Mouse (Mus musculus): ENCODE measurements around the gene Stard9. TPM values are rescaled to one million over a fixed set of nuclear protein-coding genes. Genes with fewer than 3 reads are reported as not detected.
A peak's percentile ranks its signal among the peaks of the same experiment; 100 is the strongest.
"Not testable (repeated sequence)": the region's sequence is repeated elsewhere in the genome, so short reads cannot be mapped to it uniquely, and the experiment has no call there.

Stard9 gene
- total RNA-seq, 1 experiment from 2014 or later, result 1.8 TPM

DNA sequence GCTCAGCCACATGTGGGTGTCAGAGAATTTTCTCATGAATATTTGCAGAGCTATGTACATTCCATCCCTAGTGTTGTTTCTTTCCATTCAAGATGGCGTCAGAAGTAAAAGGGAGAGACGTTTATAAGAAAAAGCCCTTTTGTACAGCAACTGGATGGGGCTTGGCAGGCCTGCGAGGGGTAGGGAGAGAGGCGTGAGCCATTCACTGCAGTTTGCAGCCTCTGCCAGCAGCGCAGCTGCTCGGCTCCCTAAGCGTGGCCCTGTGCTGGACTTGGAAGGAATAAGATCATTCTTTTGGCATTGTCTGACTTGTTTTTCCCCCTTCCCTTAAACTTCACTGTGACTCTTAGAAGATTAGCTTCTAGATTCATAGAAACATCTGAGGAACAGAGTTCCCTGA is 14.9 kb downstream of the Stard9 start:
- ATAC-seq (replicated peaks in 1 of 2; ENCODE audit: insufficient read depth in 1 of 2, low FRiP score in 2 of 2, low TSS enrichment in 1 of 2, low read depth in 1 of 2, poor library complexity in 2 of 2, severe bottlenecking in 2 of 2), result no peak

DNA sequence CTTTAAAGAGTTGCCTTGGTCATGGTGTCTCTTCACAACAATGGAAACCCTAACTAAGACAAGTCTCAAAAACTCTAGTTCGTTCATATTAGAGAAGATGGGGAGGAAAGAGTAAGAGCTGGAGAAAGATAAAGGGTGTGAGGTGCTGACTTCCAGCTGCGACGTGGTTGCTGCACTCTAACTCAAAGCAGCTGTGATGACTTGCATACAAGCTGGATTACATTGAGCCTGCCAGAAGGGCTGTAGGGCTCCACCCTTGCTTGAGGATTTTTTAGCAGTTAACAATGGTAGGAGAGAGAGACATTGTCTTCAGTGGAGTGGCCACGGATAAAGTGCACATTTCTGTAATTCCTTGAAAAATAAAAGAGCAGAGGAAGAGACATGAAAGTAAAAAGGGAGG is 17.9 kb downstream of the Stard9 start:
- no peak for ATAC-seq (replicated peaks in 1 of 2; ENCODE audit: insufficient read depth in 1 of 2, low FRiP score in 2 of 2, low TSS enrichment in 1 of 2, low read depth in 1 of 2, poor library complexity in 2 of 2, severe bottlenecking in 2 of 2)

DNA sequence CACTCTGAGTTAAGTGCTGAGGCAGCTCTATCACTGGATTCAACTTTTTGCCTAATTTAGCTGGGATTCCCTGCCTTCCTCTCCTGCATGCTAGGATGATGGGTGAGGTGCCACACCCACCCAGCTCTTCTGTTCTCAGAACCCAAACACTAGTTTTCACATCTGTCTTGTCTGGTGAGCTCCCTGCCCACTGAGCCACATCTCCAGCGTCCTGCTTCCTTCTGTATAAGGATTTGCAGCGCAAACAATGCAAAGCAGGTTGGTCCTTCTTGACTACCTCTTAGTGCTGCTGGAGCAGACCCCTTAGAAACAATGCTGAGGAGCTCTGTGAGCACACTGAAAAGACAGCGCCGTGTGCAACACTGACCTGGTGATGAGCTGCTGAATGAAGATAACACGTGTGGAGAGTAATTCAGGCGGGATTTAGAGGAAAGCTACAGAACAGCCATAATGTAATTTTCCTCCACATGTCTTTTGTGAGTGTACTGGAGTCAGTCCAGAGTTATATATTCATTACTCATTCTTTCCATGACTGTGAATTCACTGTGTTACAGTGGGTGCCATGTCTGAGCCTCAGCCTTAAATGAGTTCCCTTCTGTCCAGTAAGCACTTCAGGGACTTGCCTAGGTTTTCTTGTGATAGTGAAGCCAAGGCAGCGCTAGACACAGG is 23.5 kb downstream of the Stard9 start:
- ATAC-seq (replicated peaks in 1 of 2; ENCODE audit: insufficient read depth in 1 of 2, low FRiP score in 2 of 2, low TSS enrichment in 1 of 2, low read depth in 1 of 2, poor library complexity in 2 of 2, severe bottlenecking in 2 of 2), result 0 out of 4 replicates have a peak, but pooled peaks of 1 of the 2 experiments have one; percentile 22

DNA sequence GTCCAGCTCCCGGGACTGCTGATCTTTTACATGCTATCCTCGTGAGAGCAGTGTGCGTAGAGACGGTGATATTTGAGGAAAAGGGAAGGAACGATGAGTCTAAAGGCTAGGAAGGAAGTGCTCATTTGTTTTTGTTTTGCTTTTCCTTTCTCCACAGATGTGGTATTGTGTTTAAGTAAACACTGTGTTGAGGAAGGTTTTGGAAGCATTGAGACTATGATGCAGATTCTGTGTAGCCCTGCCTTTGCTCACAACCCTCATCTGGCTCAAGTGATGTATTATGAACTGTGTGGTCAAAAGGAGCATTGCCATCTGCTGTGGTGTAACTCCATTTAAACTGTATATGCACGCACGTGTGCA is 24.0 kb downstream of the Stard9 start:
- no peak for ATAC-seq (replicated peaks in 1 of 2; ENCODE audit: insufficient read depth in 1 of 2, low FRiP score in 2 of 2, low TSS enrichment in 1 of 2, low read depth in 1 of 2, poor library complexity in 2 of 2, severe bottlenecking in 2 of 2)

DNA sequence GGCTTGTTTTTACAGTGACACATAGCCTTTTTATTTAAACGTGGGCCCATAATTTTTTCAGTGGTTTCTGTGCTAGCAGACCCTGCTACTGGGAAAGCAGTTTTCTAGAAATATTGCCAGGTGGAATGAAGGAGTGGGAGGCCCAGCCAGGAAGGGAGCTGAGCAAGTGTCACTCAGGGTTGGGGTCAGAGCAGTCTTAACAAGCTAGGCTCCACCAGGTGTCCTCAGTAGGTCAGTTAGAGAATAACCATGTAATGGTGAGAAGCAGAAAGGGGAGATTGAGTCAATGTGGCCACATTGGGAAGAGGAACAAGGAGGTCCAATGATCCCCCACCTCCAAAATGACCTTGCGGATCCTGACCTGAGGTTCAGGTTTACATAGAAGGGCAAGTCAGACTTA is 25.8 kb downstream of the Stard9 start:
- no peak for ATAC-seq (replicated peaks in 1 of 2; ENCODE audit: insufficient read depth in 1 of 2, low FRiP score in 2 of 2, low TSS enrichment in 1 of 2, low read depth in 1 of 2, poor library complexity in 2 of 2, severe bottlenecking in 2 of 2)

DNA sequence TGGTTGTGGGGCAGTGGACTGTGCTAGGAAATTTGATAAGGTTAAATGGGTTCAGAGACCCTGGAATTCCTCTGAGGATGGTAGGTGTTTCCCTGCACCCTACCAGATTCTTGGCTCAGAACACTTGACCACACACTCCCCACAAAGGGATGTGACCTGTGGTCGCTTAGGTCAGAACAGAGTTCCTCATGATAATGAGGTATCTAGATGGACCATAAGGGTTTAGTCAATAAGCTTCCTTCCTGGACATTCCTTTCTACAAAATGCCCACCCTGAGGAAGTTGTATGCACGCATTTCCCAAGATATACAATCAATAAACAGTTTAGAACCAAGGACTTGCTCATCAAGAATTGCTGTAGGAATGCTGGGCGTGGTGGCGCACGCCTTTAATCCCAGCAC is 27.0 kb downstream of the Stard9 start:
- ATAC-seq (replicated peaks in 1 of 2; ENCODE audit: insufficient read depth in 1 of 2, low FRiP score in 2 of 2, low TSS enrichment in 1 of 2, low read depth in 1 of 2, poor library complexity in 2 of 2, severe bottlenecking in 2 of 2), result no peak

DNA sequence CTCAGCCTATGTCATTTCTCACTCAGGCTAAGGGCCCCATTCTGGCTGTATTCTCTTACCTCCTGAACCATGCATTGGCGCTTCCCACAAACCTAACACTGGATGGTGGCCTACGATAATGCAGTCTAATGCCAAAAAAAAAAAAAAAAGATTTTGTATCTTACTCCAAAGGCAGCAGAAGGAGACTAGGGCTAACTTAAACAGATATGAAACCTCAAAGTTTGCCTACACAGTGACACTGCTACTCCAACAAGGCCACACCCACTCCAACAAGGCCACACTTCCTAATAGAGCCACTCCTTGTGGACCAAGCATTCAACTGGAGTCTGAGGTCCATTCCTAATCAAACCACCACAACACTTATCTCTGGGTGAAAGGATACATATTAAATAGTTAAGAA is 27.8 kb downstream of the Stard9 start:
- ATAC-seq (replicated peaks in 1 of 2; ENCODE audit: insufficient read depth in 1 of 2, low FRiP score in 2 of 2, low TSS enrichment in 1 of 2, low read depth in 1 of 2, poor library complexity in 2 of 2, severe bottlenecking in 2 of 2), result no peak

DNA sequence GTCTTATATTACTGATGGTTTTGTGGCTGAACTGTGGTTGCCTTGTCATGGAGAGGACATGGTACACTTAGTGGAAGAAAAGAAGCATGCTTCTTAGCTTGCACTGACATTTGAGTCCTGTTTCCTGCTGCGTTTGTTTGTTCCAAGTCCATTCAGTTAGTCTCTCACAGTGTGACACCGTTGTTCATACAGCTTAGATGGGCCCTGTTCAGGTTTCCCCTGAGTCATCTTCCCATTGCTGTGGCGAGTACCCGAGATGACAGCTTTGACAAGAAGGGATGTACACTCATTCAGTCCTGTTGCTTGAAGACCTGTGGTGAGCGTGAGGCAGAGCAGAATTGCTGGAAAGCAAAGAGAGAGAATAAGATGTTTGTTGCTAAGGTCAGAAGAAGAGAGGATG is 29.6 kb downstream of the Stard9 start:
- no peak for ATAC-seq (replicated peaks in 1 of 2; ENCODE audit: insufficient read depth in 1 of 2, low FRiP score in 2 of 2, low TSS enrichment in 1 of 2, low read depth in 1 of 2, poor library complexity in 2 of 2, severe bottlenecking in 2 of 2)

DNA sequence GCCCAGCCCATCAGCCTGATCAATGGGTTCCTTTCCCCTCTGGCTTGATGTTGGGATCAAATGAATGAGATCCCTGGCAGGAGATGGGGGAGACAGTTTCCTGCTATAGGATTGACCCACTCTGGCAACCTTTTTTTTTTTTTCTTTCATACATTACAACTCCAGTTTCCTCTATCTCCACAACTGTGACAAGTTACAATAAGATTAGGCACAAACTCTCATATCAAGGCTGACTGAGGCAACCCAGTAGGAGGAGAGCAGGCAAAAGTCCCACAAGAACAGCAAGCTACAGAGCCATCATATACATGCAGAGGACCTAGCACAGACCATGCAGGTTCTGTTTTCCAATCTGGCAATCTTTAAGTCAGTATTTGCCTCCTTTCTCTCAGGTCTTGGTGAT is 30.4 kb downstream of the Stard9 start:
- ATAC-seq (replicated peaks in 1 of 2; ENCODE audit: insufficient read depth in 1 of 2, low FRiP score in 2 of 2, low TSS enrichment in 1 of 2, low read depth in 1 of 2, poor library complexity in 2 of 2, severe bottlenecking in 2 of 2), result no peak

DNA sequence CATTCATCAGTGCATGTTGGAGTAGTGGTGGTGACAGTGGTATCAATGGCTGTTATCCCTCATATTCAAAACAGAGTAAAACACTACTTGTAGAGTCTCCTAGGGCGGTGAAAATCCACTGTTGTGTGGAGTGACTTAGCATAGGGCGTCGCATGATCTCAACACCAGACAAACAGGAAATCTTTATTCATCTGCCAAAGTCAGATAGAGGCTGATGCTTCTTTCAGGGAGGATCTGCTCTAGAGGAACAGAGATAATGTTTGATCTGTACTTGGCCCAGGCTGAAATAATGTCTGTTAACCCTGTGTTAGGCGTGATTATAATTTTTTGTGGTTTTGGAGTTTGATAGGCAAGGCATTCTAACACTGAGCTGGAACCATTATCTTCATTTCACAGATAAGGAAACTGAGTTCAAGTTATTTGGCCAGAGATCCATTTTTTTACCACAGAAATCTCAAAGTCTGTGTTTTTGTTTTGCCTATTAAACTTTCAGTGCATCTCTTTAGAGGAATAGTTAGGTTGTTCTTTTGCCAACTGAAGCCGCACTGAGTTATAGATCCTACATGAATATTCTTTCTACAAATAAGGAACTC is 31.7 kb downstream of the Stard9 start:
- peak in 1 of 2 experiments; percentile 45; a peak in 1 of 4 replicates for ATAC-seq (replicated peaks in 1 of 2; ENCODE audit: insufficient read depth in 1 of 2, low FRiP score in 2 of 2, low TSS enrichment in 1 of 2, low read depth in 1 of 2, poor library complexity in 2 of 2, severe bottlenecking in 2 of 2)

DNA sequence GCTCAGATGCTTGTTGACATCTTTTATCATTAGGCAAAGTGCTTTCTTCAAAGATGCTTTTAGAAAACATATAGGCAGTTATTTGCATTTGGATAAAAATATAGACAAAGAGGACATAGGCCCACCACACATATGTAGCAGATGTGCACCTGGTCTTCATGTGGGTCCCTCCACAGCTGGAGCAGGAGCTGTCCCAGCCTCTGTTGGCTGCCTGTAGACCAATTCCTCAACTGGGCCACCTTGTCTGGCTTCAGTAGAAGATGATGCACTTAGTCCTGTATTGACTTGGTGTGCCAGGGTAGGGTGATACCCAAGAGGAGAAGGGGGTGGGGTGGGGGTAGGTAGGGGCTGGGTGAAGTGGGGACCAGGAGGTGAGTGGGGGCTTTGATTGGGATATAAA is 33.8 kb downstream of the Stard9 start:
- no peak for ATAC-seq (replicated peaks in 1 of 2; ENCODE audit: insufficient read depth in 1 of 2, low FRiP score in 2 of 2, low TSS enrichment in 1 of 2, low read depth in 1 of 2, poor library complexity in 2 of 2, severe bottlenecking in 2 of 2)

DNA sequence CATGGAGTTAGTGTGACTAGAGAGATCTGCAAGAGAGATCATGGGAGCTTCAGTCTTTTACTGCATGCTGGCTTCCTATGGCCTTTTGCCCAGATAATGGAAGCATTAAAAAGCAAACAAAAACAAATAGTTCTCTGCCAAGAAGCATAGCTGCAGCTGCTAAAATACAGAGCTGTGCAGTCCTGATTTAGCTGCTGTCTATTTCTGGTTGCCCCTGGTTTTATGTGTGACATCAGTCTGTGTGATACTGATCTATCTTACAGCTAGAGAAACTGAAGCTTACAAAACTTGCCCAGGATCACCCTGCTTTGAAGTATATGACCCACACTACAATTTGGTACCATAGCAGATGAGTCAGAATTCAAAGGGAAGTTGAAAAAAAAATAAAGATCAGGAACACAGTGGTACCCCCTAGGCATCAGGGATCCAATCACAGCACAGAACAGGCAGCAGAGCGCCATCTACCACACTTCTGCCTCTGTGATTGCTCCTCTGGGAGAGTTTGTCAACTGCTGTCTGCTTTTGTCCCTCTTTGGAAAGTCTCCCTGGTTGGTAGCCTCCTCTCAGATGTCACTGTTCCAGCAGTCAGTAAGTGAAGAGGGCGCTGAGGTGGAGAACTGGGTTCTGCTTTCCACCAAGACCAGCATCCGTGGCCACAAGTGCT is 34.7 kb downstream of the Stard9 start:
- no peak for ATAC-seq (replicated peaks in 1 of 2; ENCODE audit: insufficient read depth in 1 of 2, low FRiP score in 2 of 2, low TSS enrichment in 1 of 2, low read depth in 1 of 2, poor library complexity in 2 of 2, severe bottlenecking in 2 of 2)

DNA sequence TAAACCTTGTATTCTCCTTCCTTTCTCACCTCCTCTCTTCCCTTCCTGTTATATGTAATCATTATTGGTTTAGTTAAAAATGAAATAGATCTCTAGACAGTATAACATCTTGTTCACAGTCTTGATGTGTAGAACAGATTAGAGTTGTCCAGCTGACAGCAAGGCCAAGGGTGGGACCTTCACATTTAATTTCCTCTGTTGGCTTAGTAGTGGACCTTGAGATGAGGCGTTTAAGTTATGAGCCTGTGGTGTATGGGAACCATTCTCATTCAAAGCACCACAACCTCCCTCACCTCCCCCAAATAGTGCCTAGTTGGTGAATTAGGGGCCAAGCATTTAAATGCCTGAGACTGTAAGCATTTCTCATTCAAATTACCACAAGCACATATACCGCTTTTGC is 38.5 kb downstream of the Stard9 start:
- no peak for ATAC-seq (replicated peaks in 1 of 2; ENCODE audit: insufficient read depth in 1 of 2, low FRiP score in 2 of 2, low TSS enrichment in 1 of 2, low read depth in 1 of 2, poor library complexity in 2 of 2, severe bottlenecking in 2 of 2)

DNA sequence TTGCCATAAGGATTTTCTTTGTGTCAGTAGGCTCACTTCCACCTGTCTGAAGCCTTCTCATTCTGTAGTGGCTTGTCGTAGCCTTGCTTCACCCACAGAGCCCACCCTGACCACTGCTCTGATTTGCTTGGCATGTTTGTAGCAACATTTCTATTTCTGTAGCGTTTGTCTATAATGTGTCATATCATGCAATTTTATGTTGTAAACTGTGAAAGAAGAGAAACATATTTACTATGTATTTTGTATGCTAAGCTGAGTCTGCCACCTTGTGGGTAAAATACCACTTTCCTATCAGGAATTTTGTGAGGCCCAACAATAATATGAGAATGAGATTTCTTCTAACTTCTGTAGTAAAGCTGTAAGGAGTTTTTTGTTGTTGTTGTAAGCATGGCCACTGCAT is 41.3 kb downstream of the Stard9 start:
- no peak for ATAC-seq (replicated peaks in 1 of 2; ENCODE audit: insufficient read depth in 1 of 2, low FRiP score in 2 of 2, low TSS enrichment in 1 of 2, low read depth in 1 of 2, poor library complexity in 2 of 2, severe bottlenecking in 2 of 2)

DNA sequence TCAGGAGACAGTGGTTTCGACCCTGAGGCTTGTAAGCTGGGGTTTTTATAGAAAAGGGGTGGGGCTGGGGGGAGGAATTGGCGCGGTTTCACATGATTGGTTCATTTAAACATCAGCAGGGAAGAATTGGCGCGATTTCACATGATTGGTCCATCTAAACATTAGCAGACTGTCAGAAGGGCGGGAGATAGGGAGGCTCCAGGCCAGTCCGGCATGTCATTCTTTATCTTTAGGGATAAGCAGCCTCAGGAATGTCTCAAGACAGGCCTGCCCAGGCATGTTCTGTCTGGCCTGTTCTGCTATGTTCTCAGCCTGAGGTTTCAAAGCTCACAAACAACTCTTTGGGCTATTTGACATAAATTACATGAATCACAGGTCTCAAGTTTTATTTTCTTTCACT is 52.2 kb downstream of the Stard9 start:
- ATAC-seq (replicated peaks in 1 of 2; ENCODE audit: insufficient read depth in 1 of 2, low FRiP score in 2 of 2, low TSS enrichment in 1 of 2, low read depth in 1 of 2, poor library complexity in 2 of 2, severe bottlenecking in 2 of 2), result not testable (repeated sequence)

DNA sequence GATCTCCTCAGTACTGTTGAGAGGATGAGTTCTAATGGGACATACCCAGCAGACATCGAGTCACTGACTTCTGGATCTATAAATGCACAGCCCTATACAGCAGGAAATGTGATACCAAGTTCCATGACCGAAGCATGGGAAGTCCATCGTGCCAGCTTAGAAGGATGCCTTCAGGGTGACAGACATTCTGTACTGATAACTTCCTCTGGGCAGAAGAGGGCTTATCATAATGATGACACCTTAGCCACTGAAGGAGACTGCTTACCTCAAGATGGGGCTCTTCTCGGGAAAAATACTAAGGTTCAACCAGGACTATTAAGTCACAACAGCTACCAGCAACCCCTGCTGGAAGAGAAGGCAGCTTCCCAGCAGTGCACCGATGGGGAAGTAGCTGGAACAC is 68.8 kb downstream of the Stard9 start:
- ATAC-seq (replicated peaks in 1 of 2; ENCODE audit: insufficient read depth in 1 of 2, low FRiP score in 2 of 2, low TSS enrichment in 1 of 2, low read depth in 1 of 2, poor library complexity in 2 of 2, severe bottlenecking in 2 of 2), result no peak; a peak in 1 of 4 replicates

DNA sequence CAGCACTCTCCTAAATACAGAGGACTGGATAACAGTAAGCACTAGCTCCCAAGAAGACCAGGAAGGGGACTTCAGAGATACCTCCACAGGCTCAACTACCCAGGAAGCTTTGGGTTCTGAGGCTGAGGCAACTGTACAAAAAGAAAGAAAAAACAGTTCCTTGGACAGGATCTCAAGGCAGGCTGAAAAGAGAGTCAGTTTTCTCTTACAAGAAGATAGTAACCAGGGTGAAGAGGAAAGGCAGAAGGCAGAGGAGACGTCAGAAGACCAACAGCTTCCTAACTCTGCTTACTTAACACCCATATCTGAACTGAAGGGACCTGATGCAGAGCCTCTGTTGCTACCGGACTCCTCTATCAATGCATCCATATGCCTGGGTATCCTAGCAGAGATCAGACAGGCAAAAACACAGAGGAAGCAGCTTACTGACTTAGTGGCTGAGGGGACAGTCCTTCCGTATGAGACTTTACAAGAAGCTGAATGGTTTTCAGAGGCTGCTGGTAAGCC is 71.5 kb downstream of the Stard9 start:
- ATAC-seq (replicated peaks in 1 of 2; ENCODE audit: insufficient read depth in 1 of 2, low FRiP score in 2 of 2, low TSS enrichment in 1 of 2, low read depth in 1 of 2, poor library complexity in 2 of 2, severe bottlenecking in 2 of 2), result no peak

DNA sequence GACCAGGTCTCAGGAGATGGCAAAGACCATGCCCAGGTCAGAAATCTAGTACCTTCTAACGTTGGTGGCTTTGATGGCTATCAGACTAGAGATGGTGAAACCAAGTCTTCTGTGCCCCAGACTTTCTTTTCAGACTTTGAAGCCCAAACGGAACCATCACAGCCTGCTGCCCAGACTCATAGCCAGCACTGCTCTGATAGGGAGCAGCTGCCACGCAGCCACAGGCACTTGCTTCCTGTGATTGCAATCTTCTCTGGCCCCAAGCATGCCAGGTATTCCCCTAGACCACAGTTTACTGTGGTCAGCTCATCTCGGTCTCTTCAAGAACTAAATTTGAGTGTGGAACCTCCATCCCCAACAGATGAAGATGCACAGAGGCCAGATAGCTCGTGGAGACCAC is 73.8 kb downstream of the Stard9 start:
- no peak for ATAC-seq (replicated peaks in 1 of 2; ENCODE audit: insufficient read depth in 1 of 2, low FRiP score in 2 of 2, low TSS enrichment in 1 of 2, low read depth in 1 of 2, poor library complexity in 2 of 2, severe bottlenecking in 2 of 2)

DNA sequence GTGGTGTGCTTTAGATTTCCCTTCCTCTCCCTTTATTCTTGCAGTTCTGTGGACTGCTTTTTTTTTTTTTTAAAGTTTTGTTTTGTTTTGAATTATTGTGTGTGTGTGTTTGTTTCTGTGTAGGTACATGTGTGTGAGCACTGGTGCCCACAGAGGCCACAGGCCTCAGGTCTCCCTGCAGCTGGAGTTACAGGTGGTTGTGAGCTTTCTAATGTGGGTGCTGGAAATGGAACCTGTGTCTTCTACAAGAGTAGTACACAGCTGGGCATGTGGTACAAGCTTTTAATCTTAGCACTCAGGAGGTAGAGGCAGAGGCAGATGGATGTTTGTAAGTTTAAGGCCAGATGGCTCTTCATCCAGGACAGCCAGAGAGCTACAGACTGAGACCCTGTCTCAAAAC is 78.1 kb downstream of the Stard9 start:
- ATAC-seq (replicated peaks in 1 of 2; ENCODE audit: insufficient read depth in 1 of 2, low FRiP score in 2 of 2, low TSS enrichment in 1 of 2, low read depth in 1 of 2, poor library complexity in 2 of 2, severe bottlenecking in 2 of 2), result no peak
